Mouse (Mus musculus) small intestine, adult 10 weeks (tissue): ENCODE results near the gene Klra8. TPM values are rescaled to one million over a fixed set of nuclear protein-coding genes. Genes with fewer than 3 reads are reported as not detected.

Source experiments
- polyA plus RNA-seq: library from polyadenylated mRNA; stranded (reverse); fragments of 350-450 nt; fragmentation: Illumina TruSeq; extraction: RNeasy Lipid Tissue Mini Kit (QIAGEN cat#74804); gene quantifications from one replicate; pipeline ENCODE4 v1.2.3, GENCODE M21; 2014; ENCODE audit warnings: low replicate concordance

Klra8 gene
- 0.37 TPM for polyA plus RNA-seq

GRCm38 (mm10) chr6:130129798-130130197 is at the start of gene Klra8:
Klra8 (minus strand) TSS chr6:130129898.

DNA sequence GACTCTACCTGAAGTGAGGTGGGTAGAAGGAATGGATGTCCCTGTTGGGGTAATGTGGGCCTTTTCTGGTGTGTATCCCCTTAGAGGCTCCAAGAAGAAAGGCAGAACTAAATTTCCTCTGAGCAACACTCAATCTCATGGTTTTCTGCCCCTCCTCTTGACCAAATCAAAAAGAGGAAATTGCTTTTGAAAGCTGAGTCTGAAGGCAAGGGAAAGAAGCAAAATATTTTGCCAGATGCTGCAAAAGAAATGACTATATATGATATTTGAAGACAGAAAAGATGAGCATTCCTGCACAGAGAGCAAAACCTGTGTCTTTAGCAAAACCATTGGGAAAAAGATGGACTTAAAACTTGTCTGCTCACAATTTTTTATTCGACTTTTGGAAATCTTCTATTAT is 62.5 kb downstream of the Klra8 start, which contains the start of gene Klra4:
Klra4 (minus strand) TSS at position 101 of the 400 bp plus-strand sequence.

Other genes starting within 250 kb of the Klra8 start
- gene Klra5, start 212.2 kb downstream of the Klra8 start, polyA plus RNA-seq, result 10.0 TPM
- not detected for gene Klra6, start 102.9 kb downstream of the Klra8 start, polyA plus RNA-seq
- not detected for gene Klra4, start 62.6 kb downstream of the Klra8 start, polyA plus RNA-seq
- gene Klra9, start 63.2 kb upstream of the Klra8 start, polyA plus RNA-seq, result 0.33 TPM
- 0.56 TPM for gene Klra7, start 103.4 kb upstream of the Klra8 start, polyA plus RNA-seq
- gene Klra10, start 152.0 kb upstream of the Klra8 start, polyA plus RNA-seq, result not detected
- gene Klra3, start 207.7 kb upstream of the Klra8 start, polyA plus RNA-seq, result 0.71 TPM